Comparison of ENCODE assay signal across 15 mouse cellular contexts in the genomic region with DNA sequence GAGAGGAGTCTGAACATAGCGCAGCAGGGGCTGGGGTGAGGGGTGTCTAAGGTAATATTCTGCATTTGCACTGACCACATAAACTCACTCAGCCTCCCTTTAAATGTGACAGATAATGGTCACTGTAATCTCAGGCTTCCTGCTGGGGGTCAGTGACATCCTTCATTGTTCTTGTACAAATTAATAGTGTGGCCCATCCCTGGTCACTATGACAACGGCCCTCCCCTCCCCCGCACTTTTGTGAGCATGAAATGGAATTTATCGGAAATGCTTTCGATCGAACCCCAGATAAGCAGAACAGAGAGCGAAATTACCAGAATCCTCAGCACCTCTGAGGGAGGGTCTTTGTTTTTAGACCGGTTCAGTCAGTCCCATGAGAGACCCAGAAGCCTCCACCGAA.
DNase-seq lines count a peak whose midpoint lies in the region; ATAC-seq and TF ChIP-seq lines count a peak whose summit lies in the region.
"Had no signal": no experiment of that assay in that cellular context is flagged by ENCODE, and none has a peak within 500 bp of the region (broad histone marks: within the 10 kb centered on the region; RNA-seq: fewer than 3 reads in every experiment).

No protein-coding gene starts in this region.

- DNase-seq in hindbrain, embryonic 10.5 days (ENCODE audit: low spot score): peak; percentile 55
- DNase-seq in embryo, embryonic 10.5 days (ENCODE audit: low spot score): peak; percentile 53
- peak; percentile 31 for DNase-seq in midbrain, postnatal 0 days (ENCODE audit: low spot score)
- DNase-seq in thymus, postnatal 0 days (ENCODE audit: low spot score): no peak
- no peak for DNase-seq in spleen, postnatal 36 days (ENCODE audit: low spot score in 2 of 2)
- no peak for DNase-seq in thymus, postnatal 4 days
- DNase-seq: B cell, adult 2 months; heart, postnatal 36 days; kidney, adult 9 months; layer of hippocampus, postnatal 36 days; lung, adult 2 months; thymus, adult 2 months had no signal

- WGBS in hindbrain, embryonic 10.5 days: 28% methylated on average over 9 of the region's 9 CpGs
- WGBS in hindbrain, embryonic 16.5 days: 16% methylated on average over 9 of the region's 9 CpGs
- WGBS in hindbrain, embryonic 13.5 days: 20% methylated on average over 9 of the region's 9 CpGs
- WGBS in midbrain, postnatal 0 days: 15% methylated on average over 9 of the region's 9 CpGs

- H3K4me3 ChIP-seq in hindbrain, embryonic 10.5 days: peak overlapping the region; percentile 18; the same call in 1 of the 2 replicates
- H3K4me3 ChIP-seq in hindbrain, embryonic 16.5 days (ENCODE audit: low read length): no peak overlapping the region
- H3K4me3 ChIP-seq in hindbrain, embryonic 13.5 days: no peak overlapping the region
- no peak overlapping the region for H3K4me3 ChIP-seq in midbrain, postnatal 0 days (ENCODE audit: low read depth, low read length)
- H3K4me3 ChIP-seq: limb, embryonic 13.5 days had no signal

- ATAC-seq in hindbrain, embryonic 16.5 days: no peak
- ATAC-seq in hindbrain, embryonic 13.5 days (ENCODE audit: low FRiP score): no peak
- ATAC-seq in midbrain, postnatal 0 days (ENCODE audit: low FRiP score): no peak

- no peak overlapping the region for H3K4me2 ChIP-seq in hindbrain, embryonic 16.5 days (ENCODE audit: low read length)
- H3K4me2 ChIP-seq in hindbrain, embryonic 13.5 days: peak overlapping the region; percentile 25; the same call in 1 of the 2 replicates
- no peak overlapping the region for H3K4me2 ChIP-seq in midbrain, postnatal 0 days (ENCODE audit: low read depth, low read length, poor library complexity, severe bottlenecking)
- H3K4me2 ChIP-seq: limb, embryonic 13.5 days had no signal

- peak overlapping the region; percentile 80 for H3K27ac ChIP-seq in hindbrain, embryonic 10.5 days
- no peak overlapping the region for H3K27ac ChIP-seq in hindbrain, embryonic 16.5 days (ENCODE audit: low read depth, low read length)
- H3K27ac ChIP-seq in hindbrain, embryonic 13.5 days: peak overlapping the region; percentile 58
- H3K27ac ChIP-seq in midbrain, postnatal 0 days (ENCODE audit: low read depth, low read length): peak overlapping the region; percentile 57; the same call in 1 of the 2 replicates
- H3K27ac ChIP-seq: limb, embryonic 13.5 days had no signal

- H3K4me1 ChIP-seq in hindbrain, embryonic 10.5 days (replicated peaks): peaks cover 48% of the 10 kb centered on the region
- H3K4me1 ChIP-seq in hindbrain, embryonic 16.5 days (ENCODE audit: control insufficient read depth, insufficient read depth, low read depth, low read length): peaks cover 9% of the 10 kb centered on the region
- H3K4me1 ChIP-seq in hindbrain, embryonic 13.5 days (replicated peaks): peaks cover 57% of the 10 kb centered on the region
- peaks cover 4% of the 10 kb centered on the region; the same call in 1 of the 2 replicates for H3K4me1 ChIP-seq in midbrain, postnatal 0 days (ENCODE audit: insufficient read depth, low read length)

- no peaks in the 10 kb centered on the region for H3K36me3 ChIP-seq in hindbrain, embryonic 10.5 days
- no peaks in the 10 kb centered on the region for H3K36me3 ChIP-seq in hindbrain, embryonic 16.5 days (ENCODE audit: control insufficient read depth, insufficient read depth, low read length)
- H3K36me3 ChIP-seq in hindbrain, embryonic 13.5 days: no peaks in the 10 kb centered on the region
- no peaks in the 10 kb centered on the region for H3K36me3 ChIP-seq in midbrain, postnatal 0 days (ENCODE audit: insufficient read depth, low read length)
- H3K36me3 ChIP-seq: limb, embryonic 13.5 days had no signal

- no peak for TF ChIP-seq CTCF in midbrain, postnatal 0 days (IDR thresholded peaks at IDR 0.05)

- no peaks in the 10 kb centered on the region for H3K9me3 ChIP-seq in hindbrain, embryonic 10.5 days
- no peaks in the 10 kb centered on the region for H3K9me3 ChIP-seq in hindbrain, embryonic 16.5 days (ENCODE audit: control insufficient read depth, low read length)
- H3K9me3 ChIP-seq in hindbrain, embryonic 13.5 days: no peaks in the 10 kb centered on the region
- H3K9me3 ChIP-seq in midbrain, postnatal 0 days (ENCODE audit: low read length): no peaks in the 10 kb centered on the region
- H3K9me3 ChIP-seq: limb, embryonic 13.5 days had no signal

- H3K9ac ChIP-seq in hindbrain, embryonic 16.5 days (ENCODE audit: low read depth, low read length): no peak overlapping the region
- H3K9ac ChIP-seq in hindbrain, embryonic 13.5 days: no peak overlapping the region
- no peak overlapping the region for H3K9ac ChIP-seq in midbrain, postnatal 0 days (replicated peaks; ENCODE audit: low read length, poor library complexity, severe bottlenecking)
- H3K9ac ChIP-seq: limb, embryonic 13.5 days had no signal

- peaks cover 53% of the 10 kb centered on the region for H3K27me3 ChIP-seq in hindbrain, embryonic 10.5 days (ENCODE audit: insufficient read depth, poor library complexity, severe bottlenecking)
- H3K27me3 ChIP-seq in hindbrain, embryonic 16.5 days (replicated peaks; ENCODE audit: control insufficient read depth, insufficient read depth, low read length): no peaks in the 10 kb centered on the region
- 0 out of 2 replicates have a peak, but pooled peaks cover 3% of the 10 kb centered on the region for H3K27me3 ChIP-seq in hindbrain, embryonic 13.5 days
- H3K27me3 ChIP-seq in midbrain, postnatal 0 days (ENCODE audit: insufficient read depth, low read length): no peaks in the 10 kb centered on the region

Comparison
In these comparisons a context has a peak if more than half of its experiments do, and no peak if none do; other contexts are left out.
1. DNase-seq: peak in hindbrain, embryonic 10.5 days (single experiment), embryo, embryonic 10.5 days (single experiment) and midbrain, postnatal 0 days (single experiment); none in thymus, postnatal 0 days (single experiment), spleen, postnatal 36 days (0 of 2) and thymus, postnatal 4 days (single experiment).